Mouse (Mus musculus): ENCODE data around the gene Rgma.

Gene Rgma

DNA sequence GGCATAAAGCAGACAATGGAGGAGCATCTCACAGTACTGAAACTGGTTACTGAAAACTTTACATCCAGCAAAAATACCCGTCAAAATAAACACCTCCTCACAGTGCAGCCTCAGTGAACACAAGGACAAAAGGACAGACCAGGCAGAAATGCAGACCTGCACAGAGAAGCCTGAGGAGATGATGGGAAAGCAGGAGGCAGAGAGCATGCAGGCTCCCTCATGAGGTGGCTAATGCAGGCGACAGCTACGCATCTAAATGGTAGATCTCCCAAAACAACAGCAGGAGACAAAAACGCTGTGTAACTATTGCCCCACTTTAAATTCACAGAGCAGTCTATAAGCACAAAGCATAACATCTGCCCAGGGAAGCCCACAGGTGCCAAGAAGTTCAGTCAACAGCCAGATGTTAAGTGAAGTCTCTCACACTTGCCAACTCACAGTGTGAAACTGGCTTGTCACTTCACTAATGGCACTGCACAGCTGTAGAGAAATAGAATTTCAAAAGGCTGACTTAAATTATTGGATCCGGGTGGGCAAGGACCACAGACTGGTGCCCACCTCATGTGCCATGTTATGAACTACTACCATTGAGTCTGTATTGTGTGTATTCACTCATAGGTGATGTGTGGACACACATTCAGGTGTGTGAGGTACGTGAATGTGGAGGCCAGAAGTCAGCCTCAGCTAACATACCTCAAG is 58.5 kb downstream of the Rgma start:
- no peak for DNase-seq (ENCODE audit: low spot score)

DNA sequence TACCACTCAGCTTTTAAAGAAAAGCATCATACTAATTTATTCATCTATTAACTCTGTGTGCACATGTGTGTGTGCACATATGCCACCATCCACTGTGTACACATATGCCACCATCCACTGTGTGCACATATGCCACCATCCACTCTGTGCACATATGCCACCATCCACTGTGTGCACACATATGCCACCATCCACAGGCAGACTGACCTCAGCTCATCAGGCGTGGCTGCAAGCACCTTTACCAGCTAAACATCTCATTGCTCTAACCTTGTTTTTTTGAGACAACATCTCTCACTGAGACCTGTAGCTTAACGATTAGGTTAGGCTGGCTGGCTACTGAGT is 59.0 kb downstream of the Rgma start:
- DNase-seq (ENCODE audit: low spot score), result no peak

DNA sequence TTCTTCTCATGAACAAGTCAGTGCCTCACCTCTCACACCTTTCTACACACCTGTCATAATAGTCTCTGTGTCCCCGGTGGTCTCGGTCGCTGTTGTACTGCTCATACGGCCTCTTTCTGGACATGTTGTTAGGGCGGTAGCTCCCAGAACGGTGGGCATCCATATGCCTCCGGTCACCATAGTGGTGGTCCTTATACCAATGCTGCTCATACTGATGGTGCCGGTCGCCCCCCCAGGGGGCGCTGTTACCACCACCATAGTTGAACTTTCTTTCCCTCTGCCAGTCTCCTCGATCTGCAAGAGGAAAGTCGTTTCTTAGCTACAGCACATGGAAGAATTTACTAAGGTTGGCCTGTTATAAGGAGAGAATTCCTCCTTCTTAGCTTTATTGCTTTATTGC is 60.4 kb downstream of the Rgma start:
- DNase-seq (ENCODE audit: low spot score), result no peak

DNA sequence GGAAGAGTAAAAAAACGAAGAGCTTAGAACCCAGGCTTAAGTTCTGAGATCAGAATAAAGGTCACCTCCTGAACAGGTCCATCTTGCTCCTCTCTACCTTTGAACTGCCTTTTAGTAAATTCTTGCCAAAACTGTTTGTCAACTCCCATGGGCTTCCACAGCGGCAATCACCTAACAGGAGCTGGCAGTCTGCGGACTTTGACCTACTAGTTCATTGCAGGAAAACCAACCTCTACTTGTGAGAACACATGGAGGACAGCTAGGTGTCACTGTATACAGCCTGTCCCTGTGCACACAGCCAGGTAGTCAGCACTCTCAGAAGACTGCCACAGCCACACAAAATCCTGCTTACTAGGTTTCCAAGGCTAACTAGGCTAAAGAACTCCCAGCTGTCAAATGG is 66.5 kb downstream of the Rgma start:
- no peak for DNase-seq (ENCODE audit: low spot score)

DNA sequence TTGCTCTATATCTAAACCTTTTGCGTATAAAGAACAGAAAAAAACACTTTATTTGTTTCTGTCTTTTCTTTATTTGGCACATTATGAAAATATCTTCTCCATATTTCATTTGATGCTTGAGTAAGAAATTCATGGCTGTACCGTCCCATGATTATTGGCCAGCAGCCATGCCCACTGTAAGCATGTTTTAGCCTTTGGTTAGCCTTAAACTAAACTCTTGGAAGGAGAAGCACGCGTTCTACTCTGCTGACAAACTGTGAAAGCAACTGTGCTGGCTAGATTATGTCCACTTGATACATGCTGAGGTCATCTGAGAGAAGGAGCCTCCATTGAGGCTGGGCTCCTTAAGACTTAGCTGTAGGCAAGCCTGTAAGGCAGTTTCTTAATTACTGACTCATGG is 66.9 kb downstream of the Rgma start:
- DNase-seq (ENCODE audit: low spot score), result no peak

GRCm38 (mm10) chr7:73451594-73451993 is 76.3 kb downstream of the Rgma start:
- no peak for DNase-seq (ENCODE audit: low spot score)

- DNase-seq (ENCODE audit: low spot score), result no peak
Observed at GRCm38 (mm10) chr7:73452187-73452808, 77.0 kb downstream of the Rgma start.

GRCm38 (mm10) chr7:73454113-73454512 is 78.8 kb downstream of the Rgma start:
- no peak for DNase-seq (ENCODE audit: low spot score)

- no peak for DNase-seq (ENCODE audit: low spot score)
Observed at GRCm38 (mm10) chr7:73463546-73463945, 88.2 kb downstream of the Rgma start.

DNA sequence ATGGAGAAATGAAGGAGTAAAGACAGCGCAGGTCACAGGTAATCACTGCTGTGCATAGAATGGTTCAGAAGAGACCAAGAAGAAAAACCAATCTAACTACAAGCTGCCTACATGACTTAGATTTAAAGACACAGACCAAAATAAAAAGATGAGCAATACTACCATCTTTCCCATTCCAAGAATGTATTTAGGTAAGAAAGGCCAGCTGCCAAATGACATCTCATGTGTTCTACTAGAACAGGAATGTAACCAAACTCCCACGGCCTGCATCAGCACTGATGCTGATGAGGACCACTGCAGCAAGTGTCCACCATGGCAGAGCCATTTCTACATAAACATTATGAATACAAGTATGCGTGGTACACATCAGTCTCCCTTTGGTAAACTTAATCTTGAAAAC is 92.4 kb downstream of the Rgma start:
- DNase-seq (ENCODE audit: low spot score), result no peak
